Mouse (Mus musculus) embryonic facial prominence, embryonic 13.5 days (tissue): ENCODE data around the gene Lgals7. TPM values are rescaled to one million over a fixed set of nuclear protein-coding genes. Genes with fewer than 3 reads are reported as not detected.

Source experiments
- ATAC-seq: fragments of 200-750 bp; cut with Nextera tagmentation; 2 replicates; pipeline ENCODE4 v1.8.0; 2017; ENCODE audit warnings: low read depth; ENCODE audit not compliant: insufficient number of reproducible peaks, insufficient read depth, low FRiP score, low TSS enrichment
- H3K27ac ChIP-seq: fragments of 300-500 bp; sonication (generic); 2 replicates; pipeline ENCODE4 v1.5.1; 2015; ENCODE audit warnings: moderate library complexity, mild to moderate bottlenecking, inconsistent platforms
- H3K27me3 ChIP-seq: fragments of 300-500 bp; sonication (generic); 2 replicates; pipeline ENCODE4 v1.6.1; 2015; ENCODE audit warnings: mild to moderate bottlenecking, inconsistent platforms
- H3K36me3 ChIP-seq: fragments of 300-500 bp; sonication (generic); 2 replicates; pipeline ENCODE4 v1.6.1; 2015; ENCODE audit warnings: mild to moderate bottlenecking, inconsistent platforms
- H3K4me1 ChIP-seq: fragments of 300-500 bp; sonication (generic); 2 replicates; pipeline ENCODE4 v1.6.1; 2015; ENCODE audit warnings: inconsistent platforms
- H3K4me2 ChIP-seq: fragments of 300-500 bp; sonication (generic); 2 replicates; pipeline ENCODE4 v1.6.1; 2015; ENCODE audit warnings: moderate library complexity, mild to moderate bottlenecking, inconsistent platforms
- H3K4me3 ChIP-seq: fragments of 300-500 bp; sonication (generic); 2 replicates; pipeline ENCODE4 v1.5.1; 2015; ENCODE audit warnings: mild to moderate bottlenecking, inconsistent platforms
- H3K9ac ChIP-seq: fragments of 300-500 bp; sonication (generic); 2 replicates; pipeline ENCODE4 v1.6.1; 2015; ENCODE audit warnings: mild to moderate bottlenecking, inconsistent platforms
- H3K9me3 ChIP-seq: fragments of 300-500 bp; sonication (generic); 2 replicates; pipeline ENCODE4 v1.6.1; 2016; ENCODE audit warnings: inconsistent platforms
- WGBS: fragments of 180-500 bp; shearing (Covaris S2); methylation state at CpG from one replicate; pipeline ENCODE4 v1.1.7; 2015; ENCODE audit warnings: mixed read lengths; 5-methylcytosine and 5-hydroxymethylcytosine counted together
- polyA plus RNA-seq: library from polyadenylated mRNA; unstranded; fragments of >200 nt; fragmentation: Nextera tagmentation; extraction: Ambion mirVana; gene quantifications from 2 replicates; pipeline ENCODE4 v1.2.1, GENCODE M21; 2015

Lgals7 gene
- polyA plus RNA-seq, 1 experiment from 2014 or later = 29.4 TPM

DNA sequence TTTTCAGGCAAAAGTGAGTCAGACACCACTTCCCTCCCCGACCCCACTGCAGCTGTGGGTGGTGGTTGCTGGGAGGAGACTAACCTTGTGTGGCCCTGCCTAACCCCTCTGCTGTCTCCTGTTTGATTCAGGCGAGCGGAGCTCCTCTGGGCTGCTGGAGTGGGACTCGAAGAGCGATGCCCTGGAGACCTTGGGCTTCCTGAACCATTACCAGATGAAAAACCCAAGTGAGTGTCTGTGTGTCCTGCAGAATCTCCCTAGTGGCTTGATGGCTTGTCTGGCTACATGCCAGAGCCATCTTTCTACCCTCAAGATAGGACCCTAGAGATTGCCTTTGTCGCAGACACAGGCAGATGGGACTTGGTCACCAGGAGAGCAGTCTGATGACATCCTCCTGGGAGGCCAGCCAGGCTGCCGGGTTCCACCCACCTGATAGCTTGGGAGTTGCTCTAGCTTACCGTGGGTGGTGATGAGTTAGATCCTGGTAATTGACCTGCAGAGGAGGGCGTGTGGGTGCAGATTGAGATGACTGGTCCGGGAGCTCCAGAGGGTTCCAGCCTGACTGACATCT is 42.3 kb upstream of the Lgals7 start:
- 70% methylated on average over 10 of the region's 10 CpGs for WGBS
- no peaks in the 10 kb centered on the region for H3K27me3 ChIP-seq
- H3K9me3 ChIP-seq = no peaks in the 10 kb centered on the region
- H3K4me1 ChIP-seq = peaks cover 30% of the 10 kb centered on the region
- no peak overlapping the region for H3K4me2 ChIP-seq
- no peak overlapping the region for H3K4me3 ChIP-seq
- peaks cover 68% of the 10 kb centered on the region for H3K36me3 ChIP-seq
- H3K9ac ChIP-seq = no peak overlapping the region
- H3K27ac ChIP-seq = peak overlapping the region; percentile 35
- ATAC-seq = no peak

DNA sequence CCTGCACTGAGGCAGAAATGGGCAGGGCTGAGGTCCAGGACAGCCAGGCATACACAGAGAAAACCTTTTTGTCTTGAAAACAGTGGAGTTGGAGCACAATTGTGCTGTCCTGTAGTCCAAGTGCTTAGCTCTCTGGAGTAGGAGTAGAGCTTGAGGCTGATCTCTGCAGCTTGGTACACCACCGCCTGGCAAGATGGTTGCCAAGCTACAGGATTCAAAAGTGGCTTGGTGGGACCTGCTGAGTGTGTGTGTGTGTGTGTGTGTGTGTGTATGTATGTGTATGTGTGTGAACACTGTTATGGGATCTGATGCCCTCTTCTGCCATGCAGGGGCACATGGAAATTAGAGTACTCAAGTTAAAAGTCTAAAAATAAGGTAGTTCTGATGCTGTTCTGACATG is 41.1 kb upstream of the Lgals7 start:
- Histone ChIP-seq H3K36me3 (peaks cover 59% of the 10 kb centered on the region), H3K9me3 (no peaks in the 10 kb centered on the region), H3K4me2 (no peak overlapping the region), H3K4me3 (no peak overlapping the region), H3K27ac (peak overlapping the region; percentile 51; the same call in 1 of the 2 replicates), H3K4me1 (peaks cover 22% of the 10 kb centered on the region), H3K27me3 (no peaks in the 10 kb centered on the region), H3K9ac (no peak overlapping the region)
- no peak for ATAC-seq
- WGBS = 71% methylated on average over 1 of the region's 1 CpGs

DNA sequence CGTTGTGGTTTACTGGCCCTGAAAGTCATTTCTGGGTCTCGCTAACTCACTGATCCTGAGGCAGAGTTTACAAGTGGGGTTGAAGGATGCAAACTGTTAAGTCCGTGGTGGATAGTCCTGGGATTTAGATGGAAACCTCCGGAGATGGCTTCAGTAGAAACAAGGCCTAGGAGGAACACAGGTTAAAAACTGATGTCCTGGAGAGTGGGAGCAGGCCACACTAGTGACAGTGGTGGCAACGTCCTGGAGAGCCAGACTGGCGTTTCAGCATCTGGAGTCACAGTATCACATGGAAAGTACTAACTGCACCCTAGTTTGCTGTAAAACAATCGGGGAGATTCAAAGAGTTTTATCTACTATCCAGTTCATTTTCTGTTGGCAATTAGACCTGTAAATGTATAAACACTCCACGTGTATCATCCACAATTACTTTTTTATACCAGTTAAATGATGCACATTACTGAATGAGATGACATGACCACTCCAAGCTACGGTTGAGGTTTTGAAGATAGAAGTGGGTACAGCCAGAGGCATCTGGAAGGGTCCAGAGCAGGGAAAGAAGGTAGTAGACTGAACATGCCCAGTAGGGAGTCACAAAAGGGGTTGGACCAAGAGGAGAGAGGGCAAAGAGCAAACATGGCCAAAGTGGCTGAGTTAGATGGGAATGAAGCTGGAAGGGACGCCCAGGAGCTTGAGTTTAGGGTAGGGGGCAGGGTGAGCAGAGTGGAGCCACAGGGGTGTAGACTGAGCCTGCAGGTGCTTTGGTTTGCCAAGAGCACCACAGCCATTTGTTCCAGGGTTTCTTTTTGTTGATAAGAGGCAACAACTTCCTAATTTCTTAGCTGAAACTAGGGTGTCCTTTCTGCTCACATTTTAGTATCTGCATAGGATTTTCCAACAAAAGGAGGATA is 40.4 kb upstream of the Lgals7 start:
- no peak for ATAC-seq
- Histone ChIP-seq H3K9me3 (no peaks in the 10 kb centered on the region), H3K27me3 (no peaks in the 10 kb centered on the region), H3K4me2 (no peak overlapping the region), H3K36me3 (peaks cover 52% of the 10 kb centered on the region), H3K27ac (peak overlapping the region; percentile 51; the same call in 1 of the 2 replicates), H3K4me3 (no peak overlapping the region), H3K9ac (no peak overlapping the region), H3K4me1 (peaks cover 15% of the 10 kb centered on the region)
- 51% methylated on average over 10 of the region's 10 CpGs for WGBS

DNA sequence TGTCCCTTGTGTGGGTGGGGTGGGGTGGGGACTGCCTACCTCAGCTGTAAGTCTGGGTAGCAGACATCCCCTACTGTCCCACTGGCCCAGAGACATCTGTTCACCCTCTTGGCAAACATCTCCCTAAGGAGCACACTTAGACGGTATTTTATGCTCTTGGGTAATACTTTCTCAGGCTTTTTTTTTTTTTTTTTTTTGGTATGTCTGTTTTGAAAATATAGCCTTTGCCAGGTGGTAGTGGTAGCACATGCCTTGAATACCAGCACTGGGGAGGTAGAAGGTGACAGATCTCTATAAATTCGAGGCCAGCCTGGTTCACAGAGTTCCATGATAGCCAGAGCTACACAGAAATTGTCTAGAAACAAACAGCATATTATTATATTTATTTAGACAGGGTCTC is 39.7 kb upstream of the Lgals7 start:
- Histone ChIP-seq H3K27me3 (no peaks in the 10 kb centered on the region), H3K9ac (no peak overlapping the region), H3K4me3 (no peak overlapping the region), H3K9me3 (no peaks in the 10 kb centered on the region), H3K27ac (peak overlapping the region; percentile 51; the same call in 1 of the 2 replicates), H3K4me1 (peaks cover 13% of the 10 kb centered on the region), H3K36me3 (peaks cover 48% of the 10 kb centered on the region), H3K4me2 (no peak overlapping the region)
- 54% methylated on average over 2 of the region's 2 CpGs for WGBS
- no peak for ATAC-seq

DNA sequence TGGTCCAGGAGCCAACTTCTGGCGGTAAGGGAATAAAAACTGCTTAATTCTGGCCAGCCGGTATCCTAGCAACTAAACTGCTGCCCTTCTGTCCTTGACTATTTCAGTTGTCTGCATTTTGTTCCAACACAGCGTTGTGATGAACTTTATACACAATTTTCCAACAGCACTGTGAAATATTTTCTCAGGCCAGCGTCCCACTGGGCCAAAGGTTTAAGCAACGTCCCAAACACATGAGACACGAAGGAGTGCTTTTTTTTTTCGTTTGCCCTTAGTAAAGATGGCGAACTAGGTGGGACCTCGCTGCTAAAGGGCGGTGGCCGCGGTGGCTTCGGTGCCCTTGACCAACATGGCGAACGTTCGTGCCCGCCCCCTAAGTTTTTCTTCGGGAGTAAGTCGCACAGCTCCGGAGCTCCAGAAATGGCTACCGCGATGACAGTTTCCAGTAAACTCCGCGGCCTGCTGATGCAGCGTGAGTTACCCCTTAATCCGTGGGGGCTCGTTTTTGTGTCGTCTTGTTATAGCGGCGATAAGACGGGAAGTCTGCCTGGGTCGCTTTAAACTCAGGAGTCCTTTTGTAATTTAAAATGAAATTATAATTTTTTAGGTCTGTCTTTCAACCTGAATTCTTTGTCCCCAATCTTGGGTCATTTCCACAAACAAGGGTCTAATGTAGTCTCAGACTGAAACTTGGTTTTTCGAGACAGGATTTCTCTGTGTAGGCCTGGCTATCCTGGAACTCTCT is 38.5 kb upstream of the Lgals7 start, which contains the start of gene Ech1:
Ech1 (plus strand) TSS at position 277 of the 745 bp plus-strand sequence.
- Histone ChIP-seq H3K27me3 (no peaks in the 10 kb centered on the region), H3K4me2 (peak within 1 kb of the TSS; percentile 60), H3K9me3 (no peaks in the 10 kb centered on the region), H3K4me1 (peaks cover 9% of the 10 kb centered on the region), H3K4me3 (peak within 1 kb of the TSS; percentile 46), H3K27ac (peak within 1 kb of the TSS; percentile 89), H3K36me3 (peaks cover 47% of the 10 kb centered on the region), H3K9ac (peak within 1 kb of the TSS; percentile 66)
- peak; percentile 59 for ATAC-seq
- 2% methylated on average over 33 of the region's 33 CpGs for WGBS

DNA sequence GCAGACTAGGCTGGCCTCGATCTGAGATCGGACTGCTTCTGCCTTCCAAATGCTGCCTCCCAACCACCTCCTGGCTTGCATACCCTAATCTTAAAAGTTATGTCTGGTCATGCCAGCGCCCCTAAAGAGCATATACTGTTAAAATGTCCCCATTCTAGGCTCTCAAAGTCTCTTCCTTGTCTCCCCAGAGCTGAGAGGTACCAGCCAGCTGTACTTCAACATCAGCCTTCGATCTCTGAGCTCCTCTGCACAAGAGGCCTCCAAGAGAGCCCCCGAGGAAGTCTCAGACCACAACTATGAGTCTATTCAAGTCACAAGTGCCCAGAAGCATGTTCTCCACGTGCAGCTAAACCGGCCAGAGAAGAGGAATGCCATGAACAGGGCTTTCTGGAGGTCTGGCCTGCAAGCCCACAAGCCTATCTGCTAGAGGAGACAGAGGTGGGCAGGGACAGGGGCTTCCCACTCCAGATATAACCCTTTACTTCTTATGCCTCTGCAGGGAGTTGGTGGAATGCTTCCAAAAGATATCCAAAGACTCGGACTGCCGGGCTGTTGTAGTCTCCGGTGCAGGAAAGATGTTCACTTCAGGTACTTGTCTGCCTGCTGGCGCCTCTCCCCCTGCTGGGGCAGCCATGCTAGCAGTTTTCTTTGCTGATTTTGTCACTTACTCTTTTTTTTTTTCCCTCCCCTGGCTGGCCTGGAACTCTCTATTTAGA is 37.8 kb upstream of the Lgals7 start:
- WGBS = 54% methylated on average over 11 of the region's 11 CpGs
- Histone ChIP-seq H3K4me1 (peaks cover 9% of the 10 kb centered on the region), H3K4me3 (peak overlapping the region; percentile 46), H3K27ac (peak overlapping the region; percentile 89), H3K27me3 (no peaks in the 10 kb centered on the region), H3K9me3 (no peaks in the 10 kb centered on the region), H3K9ac (peak overlapping the region; percentile 66), H3K36me3 (peaks cover 47% of the 10 kb centered on the region), H3K4me2 (peak overlapping the region; percentile 60)
- no peak for ATAC-seq

DNA sequence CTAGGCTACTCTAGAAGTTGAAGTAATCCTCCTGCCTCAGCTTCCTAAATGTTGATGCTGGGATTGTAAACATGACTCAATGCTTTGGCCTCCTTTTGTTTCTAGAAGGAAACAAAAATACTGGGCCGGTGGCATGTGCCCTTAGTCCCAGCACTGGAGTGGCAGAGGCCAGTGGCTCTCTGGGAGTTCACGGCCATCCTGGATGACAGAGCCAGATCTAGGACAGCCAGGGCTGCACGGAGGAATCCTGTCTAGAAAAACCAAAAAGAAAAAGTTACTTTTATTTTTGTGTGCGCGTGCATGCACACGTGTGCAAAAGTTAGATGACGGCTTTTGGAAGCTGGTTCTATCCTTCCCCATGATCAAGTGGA is 37.3 kb upstream of the Lgals7 start:
- WGBS = 94% methylated on average over 7 of the region's 7 CpGs
- ATAC-seq = no peak
- Histone ChIP-seq H3K4me1 (peaks cover 9% of the 10 kb centered on the region), H3K9ac (no peak overlapping the region), H3K4me2 (peak overlapping the region; percentile 60), H3K4me3 (no peak overlapping the region), H3K27me3 (no peaks in the 10 kb centered on the region), H3K9me3 (no peaks in the 10 kb centered on the region), H3K36me3 (peaks cover 47% of the 10 kb centered on the region), H3K27ac (peak overlapping the region; percentile 89; the same call in 1 of the 2 replicates)

DNA sequence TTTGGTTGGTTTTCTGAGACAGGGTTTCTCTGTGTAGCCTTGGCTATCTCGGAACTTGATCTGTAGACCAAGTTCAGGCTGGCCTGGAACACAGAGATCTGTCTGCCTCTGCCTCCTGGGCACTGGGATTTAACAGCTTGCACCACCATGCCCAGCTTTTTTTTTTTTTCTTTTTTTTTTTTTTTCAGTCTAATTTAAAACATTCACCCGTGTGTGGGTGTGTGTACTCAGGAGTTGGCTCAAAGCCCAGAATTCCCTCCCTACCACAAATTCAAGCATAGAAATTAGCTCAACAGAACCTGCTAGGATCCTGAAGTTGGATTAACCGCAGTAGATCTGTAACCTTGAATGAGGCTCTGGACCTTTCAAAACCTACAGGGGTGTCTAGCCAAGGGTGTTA is 36.3 kb upstream of the Lgals7 start:
- Histone ChIP-seq H3K9me3 (no peaks in the 10 kb centered on the region), H3K27me3 (no peaks in the 10 kb centered on the region), H3K27ac (no peak overlapping the region), H3K36me3 (peaks cover 47% of the 10 kb centered on the region), H3K4me2 (no peak overlapping the region), H3K4me3 (no peak overlapping the region), H3K9ac (no peak overlapping the region), H3K4me1 (peaks cover 9% of the 10 kb centered on the region)
- WGBS = 40% methylated on average over 3 of the region's 3 CpGs
- ATAC-seq = no peak

DNA sequence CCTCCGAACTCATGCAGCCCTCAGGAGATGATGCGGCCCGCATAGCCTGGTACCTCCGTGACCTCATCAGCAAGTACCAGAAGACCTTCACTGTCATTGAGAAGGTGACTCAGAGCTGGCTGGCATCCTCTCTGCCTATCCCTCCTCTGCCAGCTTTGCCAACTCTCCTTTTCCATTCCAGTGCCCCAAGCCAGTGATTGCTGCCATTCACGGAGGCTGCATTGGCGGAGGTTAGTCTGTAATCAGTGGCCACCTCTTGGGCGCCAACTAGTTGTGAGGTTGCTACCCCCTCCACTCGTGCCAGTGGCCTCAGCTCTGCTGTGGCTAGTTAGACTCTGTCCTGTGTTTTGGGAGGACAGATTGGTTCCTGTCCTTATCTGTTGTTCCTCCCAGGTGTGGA is 33.8 kb upstream of the Lgals7 start:
- Histone ChIP-seq H3K4me2 (no peak overlapping the region), H3K27me3 (no peaks in the 10 kb centered on the region), H3K27ac (no peak overlapping the region), H3K9me3 (no peaks in the 10 kb centered on the region), H3K4me3 (no peak overlapping the region), H3K36me3 (peaks cover 40% of the 10 kb centered on the region), H3K9ac (no peak overlapping the region), H3K4me1 (peaks cover 9% of the 10 kb centered on the region)
- 95% methylated on average over 8 of the region's 8 CpGs for WGBS
- ATAC-seq = no peak

DNA sequence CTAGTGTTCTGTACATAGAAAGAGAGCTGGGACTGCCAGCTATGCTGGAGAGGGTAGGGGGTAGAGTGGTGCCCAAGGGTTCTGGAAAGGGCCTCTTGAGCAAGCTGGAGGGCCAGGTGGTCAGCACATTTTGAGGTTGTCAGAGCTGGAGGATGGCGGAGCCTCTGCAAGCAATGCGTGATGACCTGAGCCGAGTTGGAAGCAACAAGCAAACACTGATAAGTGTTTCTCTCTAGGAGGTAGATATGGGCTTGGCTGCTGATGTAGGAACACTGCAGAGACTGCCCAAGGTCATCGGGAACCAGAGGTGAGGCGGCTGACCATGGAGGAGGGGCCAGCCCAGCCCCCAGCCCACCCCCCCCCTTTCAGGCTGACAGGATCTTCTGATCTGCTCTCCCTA is 32.7 kb upstream of the Lgals7 start:
- WGBS = 93% methylated on average over 5 of the region's 5 CpGs
- H3K27me3 ChIP-seq = no peaks in the 10 kb centered on the region
- peaks cover 40% of the 10 kb centered on the region for H3K36me3 ChIP-seq
- H3K4me3 ChIP-seq = no peak overlapping the region
- H3K27ac ChIP-seq = no peak overlapping the region
- peaks cover 4% of the 10 kb centered on the region for H3K4me1 ChIP-seq
- H3K9ac ChIP-seq = no peak overlapping the region
- no peak overlapping the region for H3K4me2 ChIP-seq
- H3K9me3 ChIP-seq = no peaks in the 10 kb centered on the region
- no peak for ATAC-seq
